Mouse (Mus musculus) adrenal gland, adult 10 weeks (tissue): ENCODE measurements around the gene Axdnd1. TPM values are rescaled to one million over a fixed set of nuclear protein-coding genes. Genes with fewer than 3 reads are reported as not detected.

Experiments
- polyA plus RNA-seq: library from polyadenylated mRNA; stranded (reverse); fragments of 350-450 nt; fragmentation: Illumina TruSeq; extraction: RNeasy Lipid Tissue Mini Kit (QIAGEN cat#74804); gene quantifications from one replicate; pipeline ENCODE4 v1.2.3, GENCODE M21; 2014; ENCODE audit warnings: low read depth, low replicate concordance

The Axdnd1 gene
- polyA plus RNA-seq, result 4.5 TPM

DNA sequence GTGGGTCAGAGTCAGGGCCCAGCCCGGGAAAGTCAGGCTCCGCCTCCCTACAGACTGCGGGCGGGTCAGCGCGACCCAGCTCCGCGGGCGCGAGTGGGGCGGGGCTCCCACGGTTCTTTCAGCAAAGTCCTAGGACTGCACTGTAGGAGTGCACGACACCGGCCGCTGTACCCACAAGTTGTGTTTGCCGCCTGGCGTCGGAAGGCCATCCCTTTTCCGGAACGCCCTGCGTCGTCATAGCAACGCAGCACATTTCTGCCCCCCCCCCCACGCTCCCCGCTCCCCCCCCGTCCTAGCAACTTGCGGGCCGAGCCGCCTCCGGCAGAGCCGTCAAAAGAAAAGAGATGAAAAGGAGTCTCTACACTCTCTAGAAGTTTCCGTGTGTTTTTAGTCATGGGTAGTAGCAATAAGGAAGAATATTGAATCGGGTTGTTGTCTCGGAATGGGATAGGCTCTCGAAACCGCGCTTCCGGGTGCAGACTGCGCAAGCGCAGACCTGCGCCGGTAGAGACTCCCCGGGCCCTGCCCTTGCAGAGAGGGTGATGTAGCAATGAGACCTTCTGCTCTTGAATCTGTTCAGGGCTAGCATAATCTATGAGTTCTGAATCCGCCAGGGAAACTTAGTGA is at the start of gene Axdnd1:
Axdnd1 (minus strand) TSS at position 489 of the 627 bp plus-strand sequence.

GRCm38 (mm10) chr1:156365740-156366139 is 55.2 kb downstream of the Axdnd1 start, which contains the start of gene Gm2000:
Gene Gm2000, plus strand, starts transcription at chr1:156366040.

GRCm38 (mm10) chr1:156310630-156311029 is 110.3 kb downstream of the Axdnd1 start, which contains the start of gene Nphs2:
Gene Nphs2, plus strand, starts transcription at chr1:156310727.

GRCm38 (mm10) chr1:156302911-156303749 is 117.8 kb downstream of the Axdnd1 start, which contains the start of gene Tdrd5:
Gene Tdrd5, minus strand, starts transcription at chr1:156303664.

Other genes starting within 250 kb of the Axdnd1 start
- gene Fam163a, start 216.1 kb downstream of the Axdnd1 start, polyA plus RNA-seq, result 4.6 TPM
- gene Tdrd5, start 117.5 kb downstream of the Axdnd1 start, polyA plus RNA-seq, result not detected
- gene Nphs2, start 110.4 kb downstream of the Axdnd1 start, polyA plus RNA-seq, result not detected
- gene Gm2000, start 55.1 kb downstream of the Axdnd1 start, polyA plus RNA-seq, result 8.3 TPM
- 605 TPM for gene Soat1, start 53.2 kb upstream of the Axdnd1 start, polyA plus RNA-seq
- 4.5 TPM for gene Gm10031, start 102.9 kb upstream of the Axdnd1 start, polyA plus RNA-seq
- 10.3 TPM for gene Abl2, start 137.6 kb upstream of the Axdnd1 start, polyA plus RNA-seq